In the genomic region with DNA sequence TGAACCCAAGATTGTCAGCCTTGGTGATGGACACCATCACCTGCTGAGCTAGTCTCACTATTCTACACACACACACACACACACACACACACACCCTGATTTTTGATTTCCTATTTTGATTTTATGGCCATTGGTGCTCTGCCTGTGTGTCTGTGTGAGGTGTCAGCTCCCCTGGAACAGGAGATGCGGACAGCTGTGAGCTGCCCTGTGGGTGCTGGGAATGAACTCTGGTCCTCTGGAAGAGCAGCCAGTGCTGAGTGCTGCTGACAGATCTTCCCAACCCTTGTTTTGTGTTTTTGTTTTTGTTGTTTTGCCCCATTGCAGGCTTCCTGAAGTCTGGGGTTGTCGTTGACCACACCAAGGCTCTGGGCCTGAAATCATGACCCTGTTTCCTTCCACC, we compare ENCODE assay signal across 16 mouse cellular contexts.
"Had no signal": no experiment of that assay in that cellular context is flagged by ENCODE, and none has a peak within 500 bp of the region (broad histone marks: within the 10 kb centered on the region; RNA-seq: fewer than 3 reads in every experiment).

No protein-coding gene starts in this region.

- DNase-seq: lung, adult 18-20 months; lung, embryonic 14.5 days; lung, postnatal 10 days; lung, postnatal 4 days; midbrain, embryonic 14.5 days; retina, postnatal 1 day; right cerebral cortex, adult 18-20 months; right cerebral cortex, postnatal 25 days; right cerebral cortex, postnatal 4 days; spleen, adult 18-20 months; thymus, adult 18-20 months; thymus, postnatal 14 days; thymus, postnatal 36 days had no signal

- H3K27me3 ChIP-seq: midbrain, embryonic 12.5 days; neural tube, embryonic 12.5 days had no signal

- H3K9ac ChIP-seq: lung, embryonic 14.5 days; midbrain, embryonic 12.5 days; neural tube, embryonic 12.5 days had no signal

- H3K4me3 ChIP-seq: midbrain, embryonic 10.5 days; midbrain, embryonic 12.5 days; neural tube, embryonic 12.5 days had no signal

- H3K4me1 ChIP-seq: neural tube, embryonic 12.5 days had no signal

- H3K27ac ChIP-seq: midbrain, embryonic 10.5 days; midbrain, embryonic 12.5 days; neural tube, embryonic 12.5 days had no signal
